Mouse (Mus musculus) kidney, embryonic 14.5 days (tissue): ENCODE results near the gene Scube1. TPM values are rescaled to one million over a fixed set of nuclear protein-coding genes. Genes with fewer than 3 reads are reported as not detected.

Experiments used
- ATAC-seq: fragments of 200-750 bp; cut with Nextera tagmentation; 2 replicates; pipeline ENCODE4 v1.8.0; 2017; ENCODE audit warnings: moderate number of reproducible peaks, mild to moderate bottlenecking, moderate TSS enrichment, moderate library complexity; ENCODE audit not compliant: low FRiP score, low TSS enrichment
- H3K27ac ChIP-seq: fragments of 300-500 bp; sonication (generic); 2 replicates; pipeline ENCODE4 v1.5.1; 2014; ENCODE audit warnings: low read depth, mild to moderate bottlenecking, low read length, moderate library complexity, mixed read lengths
- H3K27me3 ChIP-seq: fragments of 300-500 bp; sonication (generic); 2 replicates; pipeline ENCODE4 v1.6.1; 2014; ENCODE audit warnings: mild to moderate bottlenecking, low read length; ENCODE audit not compliant: control insufficient read depth, insufficient read depth
- H3K36me3 ChIP-seq: fragments of 300-500 bp; sonication (generic); 2 replicates; pipeline ENCODE4 v1.6.1; 2014; ENCODE audit warnings: low read length, mixed read lengths; ENCODE audit not compliant: control insufficient read depth, insufficient read depth
- H3K4me1 ChIP-seq: fragments of 300-500 bp; sonication (generic); 2 replicates; pipeline ENCODE4 v1.6.1; 2014; ENCODE audit warnings: low read length, mixed read lengths; ENCODE audit not compliant: control insufficient read depth, insufficient read depth
- H3K4me2 ChIP-seq: fragments of 300-500 bp; sonication (generic); replicated peaks from 2 replicates; pipeline ENCODE4 v1.6.1; 2014; ENCODE audit warnings: low read depth, mild to moderate bottlenecking, low read length
- H3K4me3 ChIP-seq: fragments of 300-500 bp; sonication (generic); 2 replicates; pipeline ENCODE4 v1.5.1; 2014; ENCODE audit warnings: mild to moderate bottlenecking, low read length
- H3K9ac ChIP-seq: fragments of 300-500 bp; sonication (generic); 2 replicates; pipeline ENCODE4 v1.6.1; 2014; ENCODE audit warnings: low read depth, mild to moderate bottlenecking, low read length, moderate library complexity
- H3K9me3 ChIP-seq: fragments of 300-500 bp; sonication (generic); 2 replicates; pipeline ENCODE4 v1.6.1; 2016; ENCODE audit warnings: low read length; ENCODE audit not compliant: control insufficient read depth
- WGBS: fragments of 180-500 bp; shearing (Covaris S2); extraction: QIAGEN DNeasy Blood & Tissue Kit; methylation state at CpG from one replicate; pipeline ENCODE4 v1.1.7; 2014; 5-methylcytosine and 5-hydroxymethylcytosine counted together
- polyA plus RNA-seq: library from polyadenylated mRNA; unstranded; fragments of >200 nt; fragmentation: Nextera tagmentation; extraction: Ambion mirVana; gene quantifications from 2 replicates; pipeline ENCODE4 v1.2.1, GENCODE M21; 2014

Gene Scube1
- polyA plus RNA-seq, 1 experiment from 2014 or later = 7.4 TPM

DNA sequence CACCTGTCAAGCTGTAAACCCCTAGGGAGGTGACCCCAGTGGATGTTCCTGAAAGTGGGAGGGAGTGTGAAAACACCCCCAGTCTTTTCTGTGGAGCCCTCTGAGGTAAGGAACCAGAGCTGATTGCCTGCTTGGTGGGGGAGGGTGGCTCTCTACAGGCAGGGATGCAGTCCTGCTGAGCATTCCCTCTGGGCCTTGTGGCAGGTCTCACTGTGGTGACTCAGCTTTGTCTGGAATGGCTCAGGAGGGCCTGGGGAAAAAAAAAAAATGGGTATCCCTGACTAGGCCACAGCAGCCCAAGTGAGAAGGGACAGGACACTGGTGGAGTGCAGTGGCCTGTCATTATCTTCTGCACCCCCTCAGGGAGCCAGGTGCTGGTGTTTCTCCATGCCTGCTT lies 131.6 kb downstream of the Scube1 start:
- H3K9me3 ChIP-seq = no peaks in the 10 kb centered on the region
- no peaks in the 10 kb centered on the region for H3K27me3 ChIP-seq
- H3K4me1 ChIP-seq = peaks cover 13% of the 10 kb centered on the region
- H3K4me2 ChIP-seq = no peak overlapping the region; the same call in 1 of the 2 replicates
- no peak overlapping the region for H3K27ac ChIP-seq
- H3K36me3 ChIP-seq = peaks cover 5% of the 10 kb centered on the region; the same call in 1 of the 2 replicates
- H3K4me3 ChIP-seq = peak overlapping the region; percentile 78; the same call in 1 of the 2 replicates
- peak overlapping the region; percentile 28; the same call in 1 of the 2 replicates for H3K9ac ChIP-seq
- no peak for ATAC-seq

- peaks cover 7% of the 10 kb centered on the region; the same call in 1 of the 2 replicates for H3K36me3 ChIP-seq
Observed at GRCm38 (mm10) chr15:83592260-83593188, 132.3 kb downstream of the Scube1 start.

GRCm38 (mm10) chr15:83591758-83592157 lies 133.1 kb downstream of the Scube1 start:
- 82% methylated on average over 6 of the region's 6 CpGs for WGBS

More at GRCm38 (mm10) chr15:83592260-83593188, 132.3 kb downstream of the Scube1 start:
- Histone ChIP-seq H3K9ac (no peak overlapping the region; the same call in 1 of the 2 replicates), H3K4me3 (no peak overlapping the region), H3K9me3 (no peaks in the 10 kb centered on the region), H3K4me1 (peaks cover 13% of the 10 kb centered on the region), H3K27me3 (no peaks in the 10 kb centered on the region), H3K27ac (no peak overlapping the region), H3K4me2 (no peak overlapping the region)
- WGBS = 74% methylated on average over 8 of the region's 8 CpGs
- ATAC-seq = no peak

DNA sequence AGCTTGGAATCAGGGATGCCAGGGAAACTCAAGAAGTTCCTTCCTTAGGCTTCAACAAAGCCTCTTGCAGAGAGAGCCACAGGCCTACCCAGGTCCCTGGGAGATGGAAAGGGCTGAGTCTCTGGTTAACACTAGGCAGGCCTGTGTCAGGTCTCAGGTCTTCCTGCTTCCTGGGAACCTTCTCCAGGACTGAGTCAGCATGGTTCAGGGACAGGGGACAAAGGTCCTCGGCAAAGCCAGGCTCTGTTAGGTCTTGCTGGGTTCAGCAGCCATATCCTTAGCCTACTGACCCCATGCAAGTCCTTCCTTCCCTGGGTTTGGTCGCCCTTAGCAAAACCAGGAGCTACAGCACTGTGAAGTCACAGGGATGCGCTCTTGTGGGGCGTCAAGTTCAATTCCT lies 134.0 kb downstream of the Scube1 start:
- Histone ChIP-seq H3K36me3 (peaks cover 22% of the 10 kb centered on the region), H3K27me3 (no peaks in the 10 kb centered on the region), H3K9me3 (peaks cover 7% of the 10 kb centered on the region; the same call in 1 of the 2 replicates), H3K4me2 (no peak overlapping the region), H3K27ac (no peak overlapping the region), H3K4me3 (no peak overlapping the region), H3K4me1 (peaks cover 13% of the 10 kb centered on the region), H3K9ac (no peak overlapping the region)
- WGBS = 86% methylated on average over 4 of the region's 4 CpGs
- ATAC-seq = no peak

More at GRCm38 (mm10) chr15:83591758-83592157, 133.1 kb downstream of the Scube1 start:
- H3K4me3 ChIP-seq = no peak overlapping the region
- peaks cover 13% of the 10 kb centered on the region for H3K4me1 ChIP-seq
- no peak overlapping the region for H3K27ac ChIP-seq
- H3K27me3 ChIP-seq = no peaks in the 10 kb centered on the region
- no peak for ATAC-seq
- no peaks in the 10 kb centered on the region for H3K9me3 ChIP-seq
- H3K4me2 ChIP-seq = no peak overlapping the region
- peaks cover 13% of the 10 kb centered on the region for H3K36me3 ChIP-seq
- H3K9ac ChIP-seq = no peak overlapping the region

- Histone ChIP-seq H3K4me3 (no peak overlapping the region), H3K9me3 (peaks cover 9% of the 10 kb centered on the region; the same call in 1 of the 2 replicates), H3K9ac (no peak overlapping the region), H3K4me1 (no peaks in the 10 kb centered on the region), H3K4me2 (no peak overlapping the region), H3K36me3 (peaks cover 80% of the 10 kb centered on the region), H3K27me3 (no peaks in the 10 kb centered on the region), H3K27ac (no peak overlapping the region)
- no peak for ATAC-seq
- WGBS = 90% methylated on average over 6 of the region's 6 CpGs
Observed at GRCm38 (mm10) chr15:83584741-83585220, 140.0 kb downstream of the Scube1 start.

- Histone ChIP-seq H3K4me2 (no peak overlapping the region), H3K4me3 (no peak overlapping the region), H3K9me3 (peaks cover 9% of the 10 kb centered on the region; the same call in 1 of the 2 replicates), H3K4me1 (no peaks in the 10 kb centered on the region), H3K27me3 (no peaks in the 10 kb centered on the region), H3K9ac (no peak overlapping the region), H3K36me3 (peaks cover 88% of the 10 kb centered on the region), H3K27ac (no peak overlapping the region)
- WGBS = 79% methylated on average over 8 of the region's 8 CpGs
- ATAC-seq = no peak
Observed at GRCm38 (mm10) chr15:83583419-83584156, 141.2 kb downstream of the Scube1 start.

DNA sequence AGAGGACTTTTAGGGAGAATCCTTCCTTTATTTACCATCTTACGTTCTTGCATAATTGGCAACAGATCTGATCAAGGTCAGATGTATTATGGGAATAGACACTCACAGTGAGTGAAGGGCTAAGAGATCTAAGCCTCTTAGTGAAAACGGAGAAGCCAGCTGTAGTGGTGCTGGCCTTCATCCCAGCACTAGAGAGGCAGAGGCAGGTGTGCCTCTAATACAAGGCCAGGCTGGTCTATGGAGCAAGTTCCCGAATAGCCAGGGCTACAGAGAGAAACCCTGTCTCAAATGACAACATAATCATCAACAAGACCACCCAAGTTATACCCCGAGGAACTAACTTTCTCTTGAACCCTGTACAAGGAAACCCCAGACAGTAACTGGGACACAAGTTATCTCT lies 141.9 kb downstream of the Scube1 start:
- ATAC-seq = no peak
- Histone ChIP-seq H3K27ac (no peak overlapping the region), H3K4me3 (no peak overlapping the region), H3K27me3 (no peaks in the 10 kb centered on the region), H3K9me3 (peaks cover 9% of the 10 kb centered on the region; the same call in 1 of the 2 replicates), H3K9ac (no peak overlapping the region), H3K4me1 (no peaks in the 10 kb centered on the region), H3K4me2 (no peak overlapping the region), H3K36me3 (peaks cover 89% of the 10 kb centered on the region)
- WGBS = 85% methylated on average over 4 of the region's 4 CpGs

- Histone ChIP-seq H3K27me3 (no peaks in the 10 kb centered on the region), H3K4me3 (no peak overlapping the region), H3K36me3 (peaks cover 66% of the 10 kb centered on the region), H3K4me1 (no peaks in the 10 kb centered on the region), H3K9ac (no peak overlapping the region), H3K27ac (no peak overlapping the region), H3K4me2 (no peak overlapping the region), H3K9me3 (no peaks in the 10 kb centered on the region)
- ATAC-seq = no peak
- WGBS = 89% methylated on average over 9 of the region's 9 CpGs
Observed at GRCm38 (mm10) chr15:83576651-83577050, 148.2 kb downstream of the Scube1 start.
